Mouse (Mus musculus): Measurements from ENCODE around the gene Slc25a5. TPM values are rescaled to one million over a fixed set of nuclear protein-coding genes. Genes with fewer than 3 reads are reported as not detected.

Gene Slc25a5
- 2,416 TPM for polyA plus RNA-seq (2014; fragmentation: Illumina TruSeq; extraction: RNeasy Lipid Tissue Mini Kit (QIAGEN cat#74804); ENCODE audit: low replicate concordance)

GRCm38 (mm10) chrX:36795424-36796162 lies at the start of gene Slc25a5:
Slc25a5 (plus strand) TSS chrX:36795651.

Other genes with a start within 250 kb of the Slc25a5 start
- 1,246 TPM for gene Pgrmc1, start 197.4 kb upstream of the Slc25a5 start, polyA plus RNA-seq (2014; fragmentation: Illumina TruSeq; extraction: RNeasy Lipid Tissue Mini Kit (QIAGEN cat#74804); ENCODE audit: low replicate concordance)
- 6.0 TPM for gene Akap17b, start 150.3 kb upstream of the Slc25a5 start, polyA plus RNA-seq (2014; fragmentation: Illumina TruSeq; extraction: RNeasy Lipid Tissue Mini Kit (QIAGEN cat#74804); ENCODE audit: low replicate concordance)
- 0.59 TPM for gene Slc25a43, start 52.0 kb upstream of the Slc25a5 start, polyA plus RNA-seq (2014; fragmentation: Illumina TruSeq; extraction: RNeasy Lipid Tissue Mini Kit (QIAGEN cat#74804); ENCODE audit: low replicate concordance)
- 185 TPM for gene Ube2a, start 78.2 kb downstream of the Slc25a5 start, polyA plus RNA-seq (2014; fragmentation: Illumina TruSeq; extraction: RNeasy Lipid Tissue Mini Kit (QIAGEN cat#74804); ENCODE audit: low replicate concordance)
- 61.7 TPM for gene C330007P06Rik, start 78.5 kb downstream of the Slc25a5 start, polyA plus RNA-seq (2014; fragmentation: Illumina TruSeq; extraction: RNeasy Lipid Tissue Mini Kit (QIAGEN cat#74804); ENCODE audit: low replicate concordance)
- gene Nkrf, start 107.2 kb downstream of the Slc25a5 start, polyA plus RNA-seq (2014; fragmentation: Illumina TruSeq; extraction: RNeasy Lipid Tissue Mini Kit (QIAGEN cat#74804); ENCODE audit: low replicate concordance): 11.3 TPM
- 11.0 TPM for gene Sept6, start 196.1 kb downstream of the Slc25a5 start, polyA plus RNA-seq (2014; fragmentation: Illumina TruSeq; extraction: RNeasy Lipid Tissue Mini Kit (QIAGEN cat#74804); ENCODE audit: low replicate concordance)